Mouse (Mus musculus) hindbrain, embryonic 14.5 days (tissue): ENCODE results near the gene Polr2b. TPM values are rescaled to one million over a fixed set of nuclear protein-coding genes. Genes with fewer than 3 reads are reported as not detected.

Experiments used
- ATAC-seq: fragments of 200-750 bp; cut with Nextera tagmentation; 2 replicates; pipeline ENCODE4 v1.8.0; 2017; ENCODE audit warnings: moderate number of reproducible peaks, mild to moderate bottlenecking, moderate TSS enrichment, moderate library complexity; ENCODE audit not compliant: low FRiP score
- DNase-seq: peaks from one replicate; pipeline ENCODE4 v3.0.0-alpha.2; 2015; ENCODE audit warnings: low spot score
- H3K27ac ChIP-seq: fragments of 300-500 bp; sonication (generic); 2 replicates; pipeline ENCODE4 v1.5.1; 2014; ENCODE audit warnings: mild to moderate bottlenecking, moderate library complexity
- H3K27me3 ChIP-seq: fragments of 300-500 bp; sonication (generic); 2 replicates; pipeline ENCODE4 v1.6.1; 2014; ENCODE audit warnings: mild to moderate bottlenecking, low read length, mixed read lengths; ENCODE audit not compliant: control insufficient read depth, insufficient read depth
- H3K36me3 ChIP-seq: fragments of 300-500 bp; sonication (generic); replicated peaks from 2 replicates; pipeline ENCODE4 v1.6.1; 2014; ENCODE audit not compliant: control insufficient read depth, insufficient read depth
- H3K4me1 ChIP-seq: fragments of 300-500 bp; sonication (generic); replicated peaks from 2 replicates; pipeline ENCODE4 v1.6.1; 2014; ENCODE audit warnings: antibody characterized with exemption, low read length, mixed read lengths; ENCODE audit not compliant: control insufficient read depth, insufficient read depth
- H3K4me2 ChIP-seq: fragments of 300-500 bp; sonication (generic); replicated peaks from 2 replicates; pipeline ENCODE4 v1.6.1; 2014; ENCODE audit warnings: mild to moderate bottlenecking, moderate library complexity
- H3K4me3 ChIP-seq: fragments of 300-500 bp; sonication (generic); replicated peaks from 2 replicates; pipeline ENCODE4 v1.5.1; 2014; ENCODE audit warnings: mild to moderate bottlenecking, low read length
- H3K9ac ChIP-seq: fragments of 300-500 bp; sonication (generic); 2 replicates; pipeline ENCODE4 v1.6.1; 2014
- H3K9me3 ChIP-seq: fragments of 300-500 bp; sonication (generic); 2 replicates; pipeline ENCODE4 v1.6.1; 2016; ENCODE audit warnings: low read length; ENCODE audit not compliant: control insufficient read depth
- WGBS: fragments of 180-500 bp; shearing (Covaris S2); extraction: QIAGEN DNeasy Blood & Tissue Kit; methylation state at CpG from one replicate; pipeline ENCODE4 v1.1.7; 2014; 5-methylcytosine and 5-hydroxymethylcytosine counted together
- polyA plus RNA-seq: library from polyadenylated mRNA; unstranded; fragments of >200 nt; fragmentation: Nextera tagmentation; extraction: Ambion mirVana; gene quantifications from 2 replicates; pipeline ENCODE4 v1.2.1, GENCODE M21; 2014

Polr2b gene
- polyA plus RNA-seq, 1 experiment from 2014 or later = 57.5 TPM

DNA sequence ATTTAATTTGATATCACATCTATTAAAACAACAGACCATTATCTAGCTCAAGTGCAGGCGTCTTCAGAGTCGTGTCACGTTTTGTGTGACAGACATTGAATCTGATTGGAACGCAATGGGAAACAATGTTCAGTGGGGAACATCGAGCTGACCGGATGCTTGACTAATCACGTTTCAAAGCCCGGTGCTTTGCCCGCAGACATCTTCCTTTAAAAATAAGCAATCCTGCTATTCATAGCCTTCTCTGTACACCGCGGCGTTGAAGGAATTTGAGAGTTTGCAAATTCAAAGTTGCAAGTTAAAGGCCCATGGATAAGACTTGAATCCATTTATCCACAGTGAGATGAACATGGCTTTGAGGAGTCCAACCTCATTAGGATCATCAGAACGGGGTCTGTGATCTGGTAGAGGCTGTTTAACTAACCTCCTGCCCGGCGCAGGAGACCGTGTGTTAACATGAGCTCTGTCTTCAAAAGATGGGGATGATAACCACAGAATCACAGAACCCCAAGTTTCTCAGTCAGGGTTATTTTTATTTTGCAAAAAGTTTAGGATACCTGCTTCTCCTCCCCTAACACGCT, 70.5 kb downstream of the Polr2b start:
- 67% methylated on average over 17 of the region's 17 CpGs for WGBS
- H3K9ac ChIP-seq = no peak overlapping the region
- no peaks in the 10 kb centered on the region for H3K36me3 ChIP-seq
- H3K9me3 ChIP-seq = no peaks in the 10 kb centered on the region
- ATAC-seq (no peak), DNase-seq (no peak)
- no peaks in the 10 kb centered on the region for H3K4me1 ChIP-seq
- no peaks in the 10 kb centered on the region for H3K27me3 ChIP-seq
- H3K27ac ChIP-seq = no peak overlapping the region
- no peak overlapping the region for H3K4me3 ChIP-seq
- no peak overlapping the region for H3K4me2 ChIP-seq

DNA sequence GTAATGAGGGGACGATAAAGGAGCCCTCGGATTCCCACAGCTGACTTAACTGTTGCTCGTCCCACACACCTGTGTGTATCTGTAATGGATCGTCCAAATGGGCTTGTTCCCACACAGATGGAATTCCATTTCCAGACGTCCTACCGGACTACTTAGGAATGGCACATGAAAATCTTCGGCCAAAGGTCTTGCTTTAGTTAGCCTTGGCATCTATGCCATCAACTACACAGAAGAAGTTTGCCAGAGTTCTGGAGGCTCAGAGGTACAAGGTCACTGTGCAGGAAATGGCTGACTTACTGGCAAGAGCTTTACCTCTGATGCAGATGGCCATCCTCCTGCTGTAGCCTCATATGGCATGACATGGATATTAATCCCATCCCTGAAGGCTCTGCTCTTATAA, 71.3 kb downstream of the Polr2b start:
- Histone ChIP-seq H3K9ac (no peak overlapping the region), H3K4me3 (no peak overlapping the region), H3K4me2 (no peak overlapping the region), H3K9me3 (no peaks in the 10 kb centered on the region), H3K4me1 (no peaks in the 10 kb centered on the region), H3K36me3 (no peaks in the 10 kb centered on the region), H3K27ac (no peak overlapping the region), H3K27me3 (no peaks in the 10 kb centered on the region)
- no peak for ATAC-seq
- no peak for DNase-seq
- 84% methylated on average over 7 of the region's 7 CpGs for WGBS

GRCm38 (mm10) chr5:77381686-77382085, 71.7 kb downstream of the Polr2b start:
- 85% methylated on average over 5 of the region's 5 CpGs for WGBS
- Histone ChIP-seq H3K4me2 (no peak overlapping the region), H3K4me1 (no peaks in the 10 kb centered on the region), H3K4me3 (no peak overlapping the region), H3K27ac (no peak overlapping the region), H3K9me3 (no peaks in the 10 kb centered on the region), H3K9ac (no peak overlapping the region), H3K27me3 (no peaks in the 10 kb centered on the region), H3K36me3 (no peaks in the 10 kb centered on the region)
- no peak for DNase-seq
- ATAC-seq = no peak

- no peaks in the 10 kb centered on the region for H3K36me3 ChIP-seq
- 88% methylated on average over 5 of the region's 5 CpGs for WGBS
- H3K4me2 ChIP-seq = no peak overlapping the region
- H3K27ac ChIP-seq = no peak overlapping the region
- H3K9me3 ChIP-seq = no peaks in the 10 kb centered on the region
- no peak overlapping the region for H3K4me3 ChIP-seq
- ATAC-seq (no peak), DNase-seq (no peak)
- H3K9ac ChIP-seq = no peak overlapping the region
- no peaks in the 10 kb centered on the region for H3K27me3 ChIP-seq
- no peaks in the 10 kb centered on the region for H3K4me1 ChIP-seq
Measured at GRCm38 (mm10) chr5:77383799-77384554, 74.0 kb downstream of the Polr2b start.

- Histone ChIP-seq H3K9ac (no peak overlapping the region), H3K27me3 (no peaks in the 10 kb centered on the region), H3K27ac (no peak overlapping the region), H3K4me2 (no peak overlapping the region), H3K36me3 (no peaks in the 10 kb centered on the region), H3K4me1 (no peaks in the 10 kb centered on the region), H3K9me3 (no peaks in the 10 kb centered on the region), H3K4me3 (no peak overlapping the region)
- WGBS = 58% methylated on average over 9 of the region's 9 CpGs
- ATAC-seq (no peak), DNase-seq (no peak)
Measured at GRCm38 (mm10) chr5:77384724-77385123, 74.8 kb downstream of the Polr2b start.

- DNase-seq (no peak), ATAC-seq (no peak)
- 80% methylated on average over 5 of the region's 5 CpGs for WGBS
- Histone ChIP-seq H3K4me2 (no peak overlapping the region), H3K36me3 (no peaks in the 10 kb centered on the region), H3K4me3 (no peak overlapping the region), H3K27me3 (no peaks in the 10 kb centered on the region), H3K9ac (no peak overlapping the region), H3K27ac (no peak overlapping the region), H3K9me3 (no peaks in the 10 kb centered on the region), H3K4me1 (no peaks in the 10 kb centered on the region)
Measured at GRCm38 (mm10) chr5:77385221-77385620, 75.3 kb downstream of the Polr2b start.

- H3K4me1 ChIP-seq = no peaks in the 10 kb centered on the region
- no peak overlapping the region for H3K4me3 ChIP-seq
- no peak for DNase-seq
- H3K27me3 ChIP-seq = no peaks in the 10 kb centered on the region
- no peak overlapping the region for H3K9ac ChIP-seq
- 82% methylated on average over 6 of the region's 6 CpGs for WGBS
- no peak overlapping the region for H3K4me2 ChIP-seq
- H3K36me3 ChIP-seq = no peaks in the 10 kb centered on the region
- ATAC-seq = no peak
- H3K27ac ChIP-seq = no peak overlapping the region
- no peaks in the 10 kb centered on the region for H3K9me3 ChIP-seq
Measured at GRCm38 (mm10) chr5:77385900-77386595, 76.1 kb downstream of the Polr2b start.

GRCm38 (mm10) chr5:77386596-77387413, 76.9 kb downstream of the Polr2b start:
- 86% methylated on average over 10 of the region's 10 CpGs for WGBS
- DNase-seq (no peak), ATAC-seq (no peak)
- Histone ChIP-seq H3K27ac (no peak overlapping the region), H3K4me1 (no peaks in the 10 kb centered on the region), H3K4me3 (no peak overlapping the region), H3K36me3 (no peaks in the 10 kb centered on the region), H3K4me2 (no peak overlapping the region), H3K9me3 (no peaks in the 10 kb centered on the region), H3K9ac (no peak overlapping the region), H3K27me3 (no peaks in the 10 kb centered on the region)

GRCm38 (mm10) chr5:77387414-77387704, 77.4 kb downstream of the Polr2b start:
- DNase-seq = no peak

More at GRCm38 (mm10) chr5:77387414-77387704, 77.4 kb downstream of the Polr2b start:
- H3K4me3 ChIP-seq = no peak overlapping the region
- no peaks in the 10 kb centered on the region for H3K27me3 ChIP-seq
- ATAC-seq = no peak
- 89% methylated on average over 8 of the region's 8 CpGs for WGBS
- no peaks in the 10 kb centered on the region for H3K9me3 ChIP-seq
- H3K27ac ChIP-seq = no peak overlapping the region
- H3K36me3 ChIP-seq = no peaks in the 10 kb centered on the region
- H3K9ac ChIP-seq = no peak overlapping the region
- no peak overlapping the region for H3K4me2 ChIP-seq
- H3K4me1 ChIP-seq = no peaks in the 10 kb centered on the region
